Mouse (Mus musculus) stomach, postnatal 0 days (tissue): ENCODE measurements at regions not wholly inside any gene's neighbourhood (a gene's known extent, or its start where the extent isn't known, plus 50 kb on each side); places are given as distances from the start of the nearest gene placed in this dataset.

Experiments
- CTCF ChIP-seq: IDR thresholded peaks from 2 replicates; pipeline ENCODE4 v1.5.1; 2016; ENCODE audit warnings: antibody characterized with exemption, low read depth, mild to moderate bottlenecking, moderate library complexity
- EP300 ChIP-seq: optimal IDR thresholded peaks from 2 replicates; pipeline ENCODE3; 2016; ENCODE audit warnings: antibody characterized with exemption

- no peak for TF ChIP-seq CTCF
- TF ChIP-seq EP300, result no peak
Observed at GRCm38 (mm10) chr8:101803561-101803960, 981.9 kb downstream of the Cdh11 start.
